Mouse (Mus musculus): ENCODE measurements around the gene Npcd.

Gene Npcd

DNA sequence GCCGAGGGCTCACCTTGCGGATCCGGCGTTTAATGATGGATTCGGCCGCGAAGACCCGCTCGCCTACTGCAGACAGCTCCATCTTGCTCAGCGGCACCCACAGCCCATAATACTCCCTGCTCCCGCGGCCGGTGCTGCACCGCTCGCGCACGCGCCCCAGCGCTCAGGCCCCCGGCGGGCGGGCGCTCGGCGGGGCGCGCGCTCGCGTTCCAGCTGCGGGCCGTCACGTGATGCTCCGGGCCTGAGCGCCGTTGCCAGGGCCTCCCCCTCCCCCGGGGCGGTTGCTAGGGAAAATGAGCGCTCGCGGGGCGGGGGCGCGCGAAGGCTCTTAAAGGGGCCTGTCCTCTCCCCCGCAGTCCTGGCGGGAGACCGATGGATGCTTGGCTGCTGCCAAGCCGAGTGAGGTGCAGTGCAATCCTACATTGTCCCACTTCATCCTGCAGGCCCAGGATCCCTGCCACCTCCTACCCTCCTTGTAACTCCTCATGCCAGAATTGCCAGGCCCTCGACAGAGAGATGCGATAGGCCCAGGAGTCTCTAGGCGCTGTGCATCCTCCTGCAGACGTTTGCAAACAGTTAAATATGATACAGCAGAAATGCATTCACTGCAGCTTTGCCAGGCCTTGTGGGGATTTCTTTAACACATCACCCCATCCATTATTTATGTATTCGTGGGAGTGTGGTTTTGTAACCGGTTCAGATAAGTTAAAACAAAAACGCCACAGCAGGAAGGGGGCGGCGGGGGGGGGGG lies at the start of gene Npcd, which contains the start of gene Cbx6:
Gene Npcd, minus strand, starts transcription at position 108 of the 751 bp plus-strand sequence.
Gene Cbx6, minus strand, starts transcription at position 559 of the 751 bp plus-strand sequence.
- DNase-seq (ENCODE audit: low spot score), result peak; percentile 94

DNA sequence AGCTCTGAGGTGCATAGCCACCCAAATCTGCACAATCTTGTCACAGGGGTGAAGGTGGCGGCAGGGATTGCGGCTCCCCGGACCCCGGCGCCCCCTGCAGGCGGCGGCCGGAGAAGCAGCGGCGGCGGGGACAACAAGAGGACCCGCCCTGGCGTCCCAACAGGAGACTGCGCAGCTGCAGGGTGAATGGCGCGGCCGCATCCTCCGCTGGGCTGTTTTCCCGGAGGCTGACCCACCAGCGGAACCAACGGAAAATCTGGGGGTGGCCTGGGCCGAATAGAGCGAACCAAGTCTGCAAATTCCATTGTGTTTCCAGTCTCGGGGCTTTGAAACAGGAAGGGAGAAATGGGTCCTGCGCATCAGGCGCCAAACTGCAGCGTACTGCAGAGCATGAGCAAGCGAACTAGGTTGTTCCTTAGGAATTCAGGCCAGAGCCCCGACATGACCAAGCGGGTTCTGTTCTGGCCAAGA lies 49.4 kb upstream of the Npcd start:
- peak; percentile 86 for DNase-seq (ENCODE audit: low spot score)

DNA sequence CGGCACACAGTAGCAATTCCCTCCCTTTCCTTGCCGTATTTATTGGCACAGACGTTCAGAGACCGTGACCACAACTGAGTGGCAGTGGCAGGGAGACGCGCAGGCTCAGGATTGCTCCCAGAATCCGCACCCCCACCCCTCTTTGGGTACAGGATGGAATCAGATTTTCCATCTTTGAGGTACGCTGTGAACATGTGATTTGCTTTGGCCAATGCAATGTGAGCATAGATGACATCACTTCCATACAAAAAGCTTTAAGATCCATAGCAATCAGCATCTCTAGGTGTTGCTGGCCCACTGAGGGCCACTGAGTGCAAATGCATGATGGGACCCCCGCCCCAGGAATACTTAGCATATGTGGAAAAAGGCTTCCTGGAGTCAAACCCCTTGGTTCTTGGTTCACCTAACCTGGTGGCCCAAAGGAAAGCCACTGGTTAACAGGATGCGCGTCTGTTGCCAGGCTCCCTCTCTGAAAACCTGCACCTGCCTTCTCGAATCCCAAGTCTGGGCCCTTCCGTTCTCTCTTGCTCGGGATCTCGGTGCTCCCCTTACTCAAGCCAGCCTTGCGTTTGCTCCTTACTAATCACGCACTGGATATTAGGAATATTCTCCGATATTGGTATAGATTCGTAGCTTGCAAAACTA lies 48.7 kb upstream of the Npcd start:
- DNase-seq (ENCODE audit: low spot score), result no peak

DNA sequence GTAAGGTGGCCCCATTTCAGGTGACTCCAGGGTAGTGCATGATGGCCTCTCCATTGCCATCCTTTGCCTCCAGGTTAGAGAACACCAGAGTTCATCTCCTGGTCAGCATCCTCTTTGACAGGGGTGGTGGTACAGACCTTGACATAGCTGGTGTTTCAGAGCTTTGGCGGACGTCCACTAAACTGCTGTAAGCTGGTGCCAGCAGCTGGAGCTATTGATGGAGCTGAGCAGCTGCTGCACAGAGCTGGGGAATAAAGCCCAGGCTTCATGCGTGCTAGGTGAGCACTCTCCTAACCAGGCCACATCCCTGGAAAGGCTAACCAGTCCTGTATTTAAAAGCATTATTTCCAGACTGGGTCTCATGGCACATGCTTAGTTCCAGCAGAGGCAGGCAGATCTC lies 46.4 kb upstream of the Npcd start:
- no peak for DNase-seq (ENCODE audit: low spot score)

DNA sequence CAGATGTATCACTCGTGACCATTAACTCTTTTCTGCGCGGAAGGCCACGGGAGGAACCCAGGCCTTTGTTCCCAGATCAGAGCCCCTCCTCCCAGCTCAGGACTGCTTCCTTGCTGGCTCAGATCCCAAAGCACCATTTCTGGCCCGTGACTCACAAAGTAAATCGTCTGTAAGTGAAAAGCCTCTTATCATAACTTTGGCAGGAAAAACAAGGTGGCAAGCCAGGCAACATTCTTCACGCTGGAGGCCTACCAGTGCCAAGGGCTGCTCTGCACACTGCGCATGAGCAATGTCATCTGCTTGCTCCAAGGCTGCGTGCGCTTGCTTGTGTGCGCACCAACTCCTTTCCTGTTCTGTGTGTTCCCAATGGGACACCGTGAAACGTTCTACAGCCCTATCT lies 45.3 kb upstream of the Npcd start:
- DNase-seq (ENCODE audit: low spot score), result peak; percentile 87

DNA sequence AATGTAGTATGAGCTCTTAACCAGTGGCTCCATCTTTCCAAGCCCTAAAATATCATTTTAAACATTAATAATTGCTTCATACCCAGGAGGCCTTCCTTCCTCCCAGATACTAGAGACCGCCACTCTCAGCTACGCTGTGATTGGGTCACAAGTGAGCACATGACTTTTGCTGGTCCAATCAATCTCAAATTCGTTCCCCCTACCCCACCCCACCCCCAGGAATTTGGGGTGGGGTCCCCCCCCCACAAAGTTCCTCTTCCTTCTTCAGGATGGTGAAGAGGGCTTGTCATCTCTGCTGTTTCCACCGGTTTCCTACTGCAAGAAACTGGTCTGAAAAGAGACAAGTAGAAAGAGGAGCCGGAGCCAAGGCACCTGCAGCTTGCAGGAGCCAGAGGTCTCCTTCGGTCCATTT lies 44.7 kb upstream of the Npcd start:
- peak; percentile 54 for DNase-seq (ENCODE audit: low spot score)

DNA sequence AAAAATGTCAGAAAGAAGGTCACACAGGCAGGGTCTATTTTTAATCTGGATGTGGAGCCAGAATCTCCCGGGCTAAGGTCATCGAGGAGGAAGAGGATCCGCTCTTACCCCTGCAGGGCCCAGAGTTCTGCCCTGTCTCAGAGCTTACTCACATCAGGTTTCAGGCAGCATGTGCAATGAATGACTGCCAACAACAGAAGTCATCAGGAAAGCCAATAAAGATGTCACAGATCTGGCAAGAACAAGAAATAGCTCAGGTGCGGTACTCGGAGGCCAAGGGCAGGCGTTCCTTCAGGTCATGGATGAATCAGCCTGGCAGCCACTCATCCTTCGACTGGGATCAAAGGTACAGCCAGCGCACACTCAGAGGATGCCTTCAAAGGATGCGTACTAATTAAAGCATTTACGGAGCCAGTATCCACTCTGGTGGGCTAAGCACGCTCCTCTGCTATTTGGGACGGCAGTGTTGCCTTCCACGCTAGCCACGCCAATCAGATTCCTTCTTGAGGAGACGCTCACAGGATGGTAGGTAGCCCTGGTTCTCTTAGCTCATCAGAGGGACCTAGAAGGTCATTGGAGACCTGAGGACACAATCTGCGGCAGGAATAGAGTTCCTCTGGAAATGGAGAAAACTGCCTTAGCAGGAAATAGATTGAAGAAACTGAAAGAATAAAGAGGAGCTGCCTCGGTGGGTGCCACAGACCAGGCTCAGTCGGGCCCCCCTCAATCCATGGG lies 41.4 kb upstream of the Npcd start:
- no peak for DNase-seq (ENCODE audit: low spot score)

DNA sequence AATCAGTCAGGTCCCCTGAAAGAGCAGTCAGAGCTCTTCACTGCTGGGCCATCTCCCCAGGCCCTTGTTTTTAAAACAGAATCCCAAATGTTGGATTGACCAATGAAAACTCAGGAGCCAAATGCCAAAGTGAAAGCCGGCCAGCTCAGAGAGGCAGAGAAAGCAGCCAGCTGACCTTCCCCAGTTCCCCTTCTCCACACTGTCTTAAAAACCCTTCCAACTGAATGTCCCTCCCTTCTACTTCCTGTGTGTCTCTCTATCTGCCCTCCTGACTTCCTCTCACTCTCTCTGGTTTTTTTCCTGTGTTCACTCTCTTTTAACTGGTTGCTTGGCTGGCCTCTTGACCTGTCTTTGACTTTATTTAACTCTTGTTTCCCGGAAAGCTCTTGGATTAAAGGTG lies 40.0 kb upstream of the Npcd start:
- DNase-seq (ENCODE audit: low spot score), result no peak

DNA sequence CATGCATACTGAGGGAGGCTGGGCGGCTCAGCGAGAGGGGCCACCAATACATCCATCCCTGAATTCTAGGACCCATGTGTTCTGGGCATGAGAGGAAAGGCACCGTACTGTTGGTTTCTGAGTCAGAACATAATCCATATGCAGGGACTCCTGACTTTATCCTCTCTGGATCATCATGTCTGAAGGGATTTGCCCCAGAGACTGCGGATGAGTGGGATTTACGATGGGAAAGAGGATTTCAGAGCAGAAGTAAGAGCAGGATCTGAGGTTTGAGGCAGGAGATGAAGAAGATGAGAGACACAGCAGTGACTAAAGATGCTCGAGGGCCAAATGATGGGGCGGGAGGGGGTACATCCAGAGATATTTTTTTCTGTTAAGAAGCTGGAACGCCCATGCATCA lies 39.5 kb upstream of the Npcd start:
- DNase-seq (ENCODE audit: low spot score), result no peak

DNA sequence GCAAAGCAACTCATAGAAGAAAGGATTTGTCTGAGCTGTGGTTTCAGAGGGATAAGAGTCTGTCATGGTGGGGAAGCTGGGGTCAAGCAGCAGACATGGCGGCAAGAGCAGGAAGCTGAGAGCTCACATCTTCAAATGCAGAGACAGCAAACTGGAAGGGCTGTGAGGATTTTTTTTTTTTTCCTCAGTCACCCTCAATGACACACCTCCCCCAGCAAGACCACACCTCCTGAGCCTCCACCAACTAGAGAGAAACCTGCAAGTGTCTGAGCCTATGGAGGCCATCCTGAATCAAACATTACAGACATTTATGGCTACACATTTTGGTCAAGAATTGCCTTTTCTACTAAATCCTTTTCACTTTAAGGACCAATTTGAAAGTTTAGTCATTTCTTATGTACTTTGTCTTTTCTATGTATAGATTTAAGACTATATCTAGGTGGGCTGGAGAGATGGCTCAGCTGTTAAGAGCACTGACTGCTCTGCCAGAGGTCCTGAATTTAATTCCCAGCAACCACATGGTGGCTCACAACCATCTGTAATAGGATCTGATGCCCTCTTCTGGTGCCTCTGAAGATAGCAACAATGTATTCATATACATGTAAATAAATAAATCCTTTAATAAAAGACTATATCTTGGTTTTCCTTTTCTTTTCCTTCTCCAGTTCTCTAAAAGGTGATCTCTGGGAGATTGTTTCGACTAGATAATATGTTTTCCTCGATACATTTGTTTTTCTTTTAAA lies 33.4 kb upstream of the Npcd start:
- no peak for DNase-seq (ENCODE audit: low spot score)

DNA sequence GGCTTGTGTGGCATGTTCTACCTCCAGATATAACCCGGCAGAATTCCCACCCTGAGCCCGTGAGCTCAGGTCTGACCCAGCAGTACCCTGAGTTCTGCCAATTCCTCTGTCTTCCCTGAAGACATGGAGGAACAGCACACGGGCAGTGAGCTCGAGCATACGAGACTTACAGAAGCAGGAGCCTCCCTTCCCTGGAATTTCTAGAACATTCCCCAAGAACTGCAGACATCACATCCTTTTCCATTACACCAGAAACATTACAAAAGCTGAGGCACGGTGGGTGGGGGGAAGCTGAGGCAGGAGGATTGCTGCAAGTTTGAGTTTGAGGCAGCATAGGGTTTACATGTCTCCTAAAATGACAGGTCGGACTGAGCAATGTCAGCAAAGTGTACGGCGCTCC lies 25.8 kb upstream of the Npcd start:
- no peak for DNase-seq (ENCODE audit: low spot score)

DNA sequence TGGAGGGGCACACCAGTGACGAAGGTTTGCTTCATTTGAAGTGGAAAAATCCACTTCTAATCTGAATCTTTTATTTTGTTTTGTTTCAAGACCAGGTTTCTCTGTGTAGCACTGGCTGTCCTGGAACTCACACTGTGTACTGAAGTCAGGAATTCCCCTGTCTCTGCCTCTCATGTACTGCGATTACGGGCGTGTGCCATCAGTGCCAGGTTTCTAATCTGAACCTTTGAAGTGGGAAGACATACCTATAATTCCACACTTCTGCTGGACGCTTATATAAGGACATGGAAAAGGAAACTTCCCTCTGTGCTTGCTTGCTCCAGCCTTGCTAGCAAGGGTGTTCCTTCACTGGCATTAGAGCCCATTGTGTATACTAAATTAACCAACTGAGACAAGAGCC lies 24.9 kb upstream of the Npcd start:
- no peak for DNase-seq (ENCODE audit: low spot score)

DNA sequence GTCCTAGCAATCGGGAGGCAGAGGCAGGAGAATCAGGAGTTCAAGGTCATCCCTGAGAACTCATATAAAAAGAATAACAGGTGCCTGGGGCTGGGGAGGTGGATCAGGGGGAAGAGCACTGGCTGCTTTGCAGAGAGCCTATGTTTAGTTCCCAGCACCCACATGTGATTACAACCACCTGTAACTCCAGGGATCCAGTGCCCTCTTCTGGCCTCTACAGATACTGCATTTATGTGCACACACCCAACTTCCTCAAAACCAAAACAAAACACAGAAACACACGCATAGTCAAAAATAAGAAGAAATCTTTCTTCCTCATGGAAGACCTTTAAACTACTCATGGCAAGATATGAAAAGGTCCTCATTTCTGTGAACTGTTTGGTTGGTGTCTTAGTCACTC lies 16.1 kb upstream of the Npcd start:
- no peak for DNase-seq (ENCODE audit: low spot score)

DNA sequence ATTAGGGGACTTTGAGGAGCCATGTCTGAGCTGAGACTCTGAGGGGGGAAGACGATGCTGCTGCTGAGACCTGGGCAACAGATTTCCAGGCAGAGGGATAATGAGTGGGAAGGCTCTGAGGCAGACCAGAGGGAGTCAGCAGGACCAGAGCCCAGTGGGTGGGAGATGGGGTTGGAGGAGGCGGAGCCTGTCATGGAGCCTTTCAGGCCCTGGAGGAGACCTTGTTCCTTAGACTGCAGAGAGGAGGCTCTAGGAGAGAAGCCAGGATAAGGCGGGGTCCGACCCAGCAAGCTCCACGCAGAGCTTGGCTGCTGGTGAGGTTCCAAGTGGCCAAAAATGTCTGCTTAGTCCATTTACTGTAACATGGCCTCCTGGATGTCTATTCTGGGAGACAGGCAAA lies 13.1 kb upstream of the Npcd start:
- DNase-seq (ENCODE audit: low spot score), result peak; percentile 72

DNA sequence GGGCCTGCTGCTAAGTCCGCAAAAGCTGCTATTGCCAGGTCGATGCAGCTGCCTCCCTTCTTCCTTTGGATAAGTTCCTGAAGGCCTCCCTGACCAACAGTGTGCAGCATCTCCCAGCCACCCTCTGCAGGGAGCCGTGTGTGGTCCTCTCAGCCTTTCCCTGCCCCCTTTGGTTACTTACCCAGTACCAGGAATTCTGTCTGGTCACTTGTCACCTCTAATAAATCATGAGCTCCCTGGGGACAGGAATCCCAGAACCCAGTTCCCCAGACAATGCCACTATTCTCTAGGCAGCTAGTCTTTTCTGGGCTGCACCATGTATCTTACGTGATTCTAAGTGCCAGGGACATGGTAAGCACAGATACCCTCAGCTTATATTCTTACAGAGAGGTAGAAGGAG lies 11.9 kb upstream of the Npcd start:
- DNase-seq (ENCODE audit: low spot score), result no peak

DNA sequence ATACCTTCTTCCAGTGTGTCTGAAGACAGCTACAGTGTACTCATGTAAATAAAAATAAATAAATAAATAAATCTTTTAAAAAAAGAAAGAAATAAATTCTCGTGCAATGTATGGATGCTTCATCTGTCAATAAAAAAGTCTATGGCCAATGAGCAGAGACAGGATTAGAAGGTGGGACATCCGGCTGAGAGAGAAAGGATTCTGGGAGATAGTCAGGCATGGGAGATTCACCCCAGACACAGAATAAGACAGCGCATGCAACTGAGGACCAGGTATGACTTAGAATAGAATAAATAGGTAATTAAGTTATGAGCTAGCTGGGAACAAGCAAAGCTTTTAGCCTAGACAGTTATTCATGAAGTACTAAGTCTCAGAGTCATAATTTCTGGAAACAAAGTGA lies 8.9 kb upstream of the Npcd start:
- no peak for DNase-seq (ENCODE audit: low spot score)

DNA sequence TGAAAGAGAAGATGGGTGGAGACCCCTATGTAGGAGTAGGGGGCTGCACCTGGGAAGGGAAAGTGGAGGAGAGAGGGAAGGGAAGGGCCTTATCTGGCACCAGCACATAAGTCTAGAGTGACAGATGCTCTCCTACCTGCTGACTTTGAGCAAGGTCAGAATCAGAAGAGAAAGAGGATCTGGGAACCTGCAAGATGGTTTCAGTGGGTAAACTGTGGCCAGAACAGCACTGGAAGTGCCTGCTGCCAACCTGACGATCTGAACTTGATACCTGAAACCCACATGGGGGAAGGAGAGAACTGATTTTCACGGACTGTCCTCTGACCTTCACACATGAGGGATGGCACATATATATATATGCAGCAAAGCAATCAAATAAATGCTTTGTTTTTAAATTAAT lies 6.2 kb upstream of the Npcd start:
- DNase-seq (ENCODE audit: low spot score), result no peak

DNA sequence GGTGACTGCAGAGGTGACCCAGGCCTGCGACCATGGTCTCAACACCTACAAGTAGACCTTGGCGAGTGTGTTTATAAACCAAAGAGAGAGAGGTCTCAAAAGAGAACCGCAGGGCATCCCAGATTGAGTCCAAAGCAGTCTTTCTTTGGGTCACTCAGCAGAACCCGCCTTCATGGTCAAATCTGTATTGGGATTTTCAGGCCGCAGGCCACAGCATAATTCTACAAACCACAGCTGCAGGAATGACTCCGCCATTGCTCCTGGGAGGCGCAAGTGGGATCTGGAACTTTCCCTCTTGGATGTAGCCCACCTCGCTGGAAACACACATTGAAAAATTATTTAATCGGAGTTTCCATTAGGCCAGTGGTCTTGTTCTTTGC lies 834 bp upstream of the Npcd start:
- DNase-seq (ENCODE audit: low spot score), result no peak

DNA sequence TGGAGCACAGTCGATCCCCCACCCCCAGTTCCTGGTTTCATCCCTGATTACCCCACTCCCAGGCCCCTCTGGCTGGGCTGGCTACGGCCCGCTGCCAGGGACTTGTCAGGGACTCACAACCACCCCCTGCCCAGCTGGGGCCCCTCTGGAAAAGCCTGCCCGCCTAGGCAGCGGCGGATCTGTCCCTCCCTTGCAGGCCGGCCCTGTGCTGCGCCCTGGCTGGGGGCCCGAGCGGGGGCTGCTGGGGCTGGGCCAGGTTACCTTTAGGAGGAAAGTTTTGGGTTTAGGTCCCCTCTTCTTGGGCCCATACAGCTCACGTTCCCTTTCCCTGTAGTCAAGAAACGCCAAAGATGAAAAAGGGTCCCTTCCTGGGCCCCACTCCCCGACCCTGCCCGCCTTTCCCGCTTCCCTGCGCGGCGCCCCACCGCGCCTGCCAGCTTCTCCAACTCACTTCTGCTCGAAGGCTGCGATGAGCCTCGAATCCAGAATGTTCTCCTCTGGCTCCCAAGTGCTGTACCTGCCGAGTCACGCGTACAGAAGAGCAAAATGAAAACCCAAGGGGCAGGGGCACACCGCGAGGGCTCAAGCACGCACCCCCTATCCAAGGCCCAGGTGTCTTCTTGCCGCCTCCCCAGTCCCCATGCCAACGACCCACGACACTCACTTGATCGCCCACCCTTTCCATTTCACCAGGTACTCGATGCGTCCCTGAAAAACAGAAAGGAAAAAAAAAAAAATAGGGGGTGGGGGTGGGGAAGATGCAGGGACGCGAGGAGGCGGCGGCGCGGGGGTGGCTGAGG lies 586 bp downstream of the Npcd start:
- no peak for DNase-seq (ENCODE audit: low spot score)

DNA sequence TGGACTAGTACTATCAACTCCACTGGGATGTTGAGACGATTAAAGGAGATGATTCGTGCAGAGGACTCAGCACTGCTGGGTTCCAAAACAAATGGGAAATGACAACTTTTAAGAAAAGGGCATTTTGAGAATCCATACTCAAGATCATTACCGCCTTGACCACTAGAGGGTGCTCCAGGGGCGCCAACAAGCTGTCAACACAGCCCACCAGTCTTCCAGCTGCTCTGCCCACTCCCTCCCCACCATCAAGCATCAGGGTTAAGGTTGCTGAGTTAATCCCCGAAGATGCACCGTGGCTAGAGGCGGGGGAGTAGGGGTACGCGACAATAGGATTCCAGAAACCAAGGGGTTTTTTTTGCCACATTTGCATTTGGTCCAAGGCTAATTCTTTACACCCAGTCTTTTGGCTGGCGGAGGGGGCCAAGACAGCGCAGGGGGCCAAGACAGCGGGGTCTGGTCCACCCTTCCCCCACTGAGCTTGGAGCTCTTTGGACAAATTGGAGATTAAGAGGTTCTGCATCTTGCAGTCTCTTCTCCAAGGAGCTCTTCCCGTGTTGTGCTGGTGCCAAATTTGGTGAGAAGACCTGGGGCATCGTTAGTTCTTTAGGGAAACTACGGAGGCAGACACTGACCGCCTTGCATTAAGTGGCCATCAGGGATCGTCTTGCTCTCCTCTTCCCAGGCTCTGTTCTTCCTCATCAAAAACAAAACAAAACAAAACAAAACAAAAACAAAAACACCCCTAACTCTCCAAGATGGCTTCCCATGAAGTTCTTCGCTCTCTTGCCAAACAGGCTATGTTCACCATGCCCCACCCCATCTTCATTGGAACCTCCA lies 1.8 kb downstream of the Npcd start:
- peak; percentile 66 for DNase-seq (ENCODE audit: low spot score)

DNA sequence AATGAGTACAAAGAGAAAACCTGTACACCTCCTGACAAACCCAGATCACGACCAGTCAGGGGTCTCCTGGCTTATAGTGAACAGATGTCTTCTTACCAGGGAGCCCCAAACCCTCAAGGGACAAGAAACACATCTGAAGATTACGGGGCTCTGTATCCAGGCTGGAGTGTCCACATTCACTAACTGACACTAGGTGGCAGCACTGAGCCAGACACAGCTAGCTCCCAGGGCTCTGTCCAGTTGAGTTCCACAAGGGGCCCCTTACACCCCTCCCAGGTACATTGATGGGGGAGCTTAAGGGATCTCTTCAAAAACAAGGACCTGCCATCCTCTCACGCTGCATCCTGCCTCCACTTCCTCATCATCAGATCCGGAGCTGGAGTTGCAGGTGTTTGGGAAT lies 3.6 kb downstream of the Npcd start:
- DNase-seq (ENCODE audit: low spot score), result peak; percentile 68
